Mouse (Mus musculus): ENCODE measurements around the gene Slc18b1.

Gene Slc18b1

GRCm38 (mm10) chr10:23837115-23837514 is 40.3 kb downstream of the Slc18b1 start:
- Histone ChIP-seq H3K27me3 (ENCODE audit: control insufficient read depth, insufficient read depth, low read length, poor library complexity, severe bottlenecking) (no peaks in the 10 kb centered on the region), H3K36me3 (ENCODE audit: control insufficient read depth, insufficient read depth, low read length, poor library complexity, severe bottlenecking) (no peaks in the 10 kb centered on the region)
- no peak for DNase-seq (ENCODE audit: low read depth, low spot score)

GRCm38 (mm10) chr10:23838910-23839309 is 42.1 kb downstream of the Slc18b1 start:
- Histone ChIP-seq H3K36me3 (ENCODE audit: control insufficient read depth, insufficient read depth, low read length, poor library complexity, severe bottlenecking) (no peaks in the 10 kb centered on the region), H3K27me3 (ENCODE audit: control insufficient read depth, insufficient read depth, low read length, poor library complexity, severe bottlenecking) (no peaks in the 10 kb centered on the region)
- DNase-seq (ENCODE audit: low read depth, low spot score): no peak

- no peak for DNase-seq (ENCODE audit: low read depth, low spot score)
- Histone ChIP-seq H3K27me3 (ENCODE audit: control insufficient read depth, insufficient read depth, low read length, poor library complexity, severe bottlenecking) (no peaks in the 10 kb centered on the region), H3K36me3 (ENCODE audit: control insufficient read depth, insufficient read depth, low read length, poor library complexity, severe bottlenecking) (no peaks in the 10 kb centered on the region)
Measured at GRCm38 (mm10) chr10:23839368-23839767, 42.6 kb downstream of the Slc18b1 start.

- Histone ChIP-seq H3K36me3 (ENCODE audit: control insufficient read depth, insufficient read depth, low read length, poor library complexity, severe bottlenecking) (no peaks in the 10 kb centered on the region), H3K27me3 (ENCODE audit: control insufficient read depth, insufficient read depth, low read length, poor library complexity, severe bottlenecking) (no peaks in the 10 kb centered on the region)
- DNase-seq (ENCODE audit: low read depth, low spot score): peak; percentile 46
Measured at GRCm38 (mm10) chr10:23840496-23840895, 43.7 kb downstream of the Slc18b1 start.

GRCm38 (mm10) chr10:23851228-23851912 is 54.6 kb downstream of the Slc18b1 start, which contains the start of gene Vnn3:
Gene Vnn3 (plus strand): TSS chr10:23851462.
- Histone ChIP-seq H3K27me3 (ENCODE audit: control insufficient read depth, insufficient read depth, low read length, poor library complexity, severe bottlenecking) (no peaks in the 10 kb centered on the region), H3K36me3 (ENCODE audit: control insufficient read depth, insufficient read depth, low read length, poor library complexity, severe bottlenecking) (no peaks in the 10 kb centered on the region)
- DNase-seq (ENCODE audit: low read depth, low spot score): no peak

- Histone ChIP-seq H3K27me3 (ENCODE audit: control insufficient read depth, insufficient read depth, low read length, poor library complexity, severe bottlenecking) (no peaks in the 10 kb centered on the region), H3K36me3 (ENCODE audit: control insufficient read depth, insufficient read depth, low read length, poor library complexity, severe bottlenecking) (no peaks in the 10 kb centered on the region)
- no peak for DNase-seq (ENCODE audit: low read depth, low spot score)
Measured at GRCm38 (mm10) chr10:23852096-23852495, 55.3 kb downstream of the Slc18b1 start.

GRCm38 (mm10) chr10:23864362-23865312 is 67.9 kb downstream of the Slc18b1 start:
- H3K27me3 ChIP-seq (ENCODE audit: control insufficient read depth, insufficient read depth, low read length, poor library complexity, severe bottlenecking): no peaks in the 10 kb centered on the region
- H3K36me3 ChIP-seq (ENCODE audit: control insufficient read depth, insufficient read depth, low read length, poor library complexity, severe bottlenecking): no peaks in the 10 kb centered on the region
- DNase-seq (ENCODE audit: low read depth, low spot score): no peak
